Mouse (Mus musculus) heart, embryonic 12.5 days (tissue): ENCODE data around the gene Tmem88. TPM values are rescaled to one million over a fixed set of nuclear protein-coding genes. Genes with fewer than 3 reads are reported as not detected.
A peak's percentile ranks its signal among the peaks of the same experiment; 100 is the strongest.

Source experiments
- ATAC-seq: fragments of 200-750 bp; cut with Nextera tagmentation; 2 replicates; pipeline ENCODE4 v1.8.0; 2017; ENCODE audit warnings: moderate TSS enrichment, moderate library complexity; ENCODE audit not compliant: insufficient number of reproducible peaks, low FRiP score
- H3K27ac ChIP-seq: fragments of 300-500 bp; sonication (generic); 2 replicates; pipeline ENCODE4 v1.5.1; 2016; ENCODE audit warnings: mild to moderate bottlenecking, moderate library complexity; ENCODE audit not compliant: poor library complexity, severe bottlenecking
- H3K27me3 ChIP-seq: fragments of 300-500 bp; sonication (generic); replicated peaks from 2 replicates; pipeline ENCODE4 v1.6.1; 2016; ENCODE audit warnings: mild to moderate bottlenecking, moderate library complexity
- H3K36me3 ChIP-seq: fragments of 300-500 bp; sonication (generic); 2 replicates; pipeline ENCODE4 v1.6.1; 2016; ENCODE audit warnings: mild to moderate bottlenecking, moderate library complexity
- H3K4me1 ChIP-seq: fragments of 300-500 bp; sonication (generic); replicated peaks from 2 replicates; pipeline ENCODE4 v1.6.1; 2016; ENCODE audit warnings: mild to moderate bottlenecking
- H3K4me2 ChIP-seq: fragments of 300-500 bp; sonication (generic); 2 replicates; pipeline ENCODE4 v1.6.1; 2016; ENCODE audit warnings: mild to moderate bottlenecking, moderate library complexity
- H3K4me3 ChIP-seq: fragments of 300-500 bp; sonication (generic); 2 replicates; pipeline ENCODE4 v1.5.1; 2016; ENCODE audit warnings: mild to moderate bottlenecking
- H3K9ac ChIP-seq: fragments of 300-500 bp; sonication (generic); 2 replicates; pipeline ENCODE4 v1.6.1; 2016; ENCODE audit warnings: mild to moderate bottlenecking, moderate library complexity
- H3K9me3 ChIP-seq: fragments of 300-500 bp; sonication (generic); replicated peaks from 2 replicates; pipeline ENCODE4 v1.6.1; 2016; ENCODE audit warnings: mild to moderate bottlenecking, moderate library complexity
- WGBS: fragments of 180-500 bp; shearing (Covaris S2); methylation state at CpG from one replicate; pipeline ENCODE4 v1.1.7; 2016; 5-methylcytosine and 5-hydroxymethylcytosine counted together
- polyA plus RNA-seq: library from polyadenylated mRNA; unstranded; fragments of >200 nt; fragmentation: Nextera tagmentation; extraction: Ambion mirVana; gene quantifications from 2 replicates; pipeline ENCODE4 v1.2.1, GENCODE M21; 2016

Gene Tmem88
- polyA plus RNA-seq, 1 experiment from 2014 or later, result 35.7 TPM

- peak overlapping the region; percentile 89 for H3K9ac ChIP-seq
- H3K9me3 ChIP-seq, result no peaks in the 10 kb centered on the region
- H3K4me2 ChIP-seq, result peak overlapping the region; percentile 88
- H3K4me1 ChIP-seq, result peaks cover 73% of the 10 kb centered on the region
- peak overlapping the region; percentile 97 for H3K27ac ChIP-seq
- peak overlapping the region; percentile 64 for H3K4me3 ChIP-seq
- WGBS, result 1% methylated on average over 17 of the region's 25 CpGs
- peak; percentile 16; the same call in 1 of the 2 replicates for ATAC-seq
- peaks cover 3% of the 10 kb centered on the region; the same call in 1 of the 2 replicates for H3K27me3 ChIP-seq
- peaks cover 12% of the 10 kb centered on the region for H3K36me3 ChIP-seq
Observed at GRCm38 (mm10) chr11:69415668-69416451, 17.8 kb upstream of the Tmem88 start.

- H3K9me3 ChIP-seq, result no peaks in the 10 kb centered on the region
- no peak for ATAC-seq
- WGBS, result 0% methylated on average over 3 of the region's 3 CpGs
- H3K4me1 ChIP-seq, result peaks cover 67% of the 10 kb centered on the region
- peak overlapping the region; percentile 89 for H3K9ac ChIP-seq
- peak overlapping the region; percentile 97 for H3K27ac ChIP-seq
- H3K4me3 ChIP-seq, result peak overlapping the region; percentile 64
- H3K27me3 ChIP-seq, result no peaks in the 10 kb centered on the region
- H3K36me3 ChIP-seq, result peaks cover 12% of the 10 kb centered on the region
- peak overlapping the region; percentile 88 for H3K4me2 ChIP-seq
Observed at GRCm38 (mm10) chr11:69415327-69415667, 17.3 kb upstream of the Tmem88 start.

- Histone ChIP-seq H3K4me3 (peak overlapping the region; percentile 64), H3K4me2 (peak overlapping the region; percentile 88), H3K4me1 (peaks cover 61% of the 10 kb centered on the region), H3K27ac (peak overlapping the region; percentile 97), H3K27me3 (no peaks in the 10 kb centered on the region), H3K36me3 (peaks cover 12% of the 10 kb centered on the region), H3K9me3 (no peaks in the 10 kb centered on the region), H3K9ac (peak overlapping the region; percentile 89)
- ATAC-seq, result no peak
- 19% methylated on average over 4 of the region's 4 CpGs for WGBS
Observed at GRCm38 (mm10) chr11:69414421-69415326, 16.6 kb upstream of the Tmem88 start.

GRCm38 (mm10) chr11:69413221-69414181 lies 15.5 kb upstream of the Tmem88 start, which contains the start of gene Kdm6b:
TSS of gene Kdm6b (minus strand) at chr11:69413675.
- peak within 1 kb of the TSS; percentile 89 for H3K9ac ChIP-seq
- no peak for ATAC-seq
- peaks cover 12% of the 10 kb centered on the region for H3K36me3 ChIP-seq
- peak within 1 kb of the TSS; percentile 84 for H3K4me3 ChIP-seq
- no peaks in the 10 kb centered on the region for H3K9me3 ChIP-seq
- WGBS, result 48% methylated on average over 12 of the region's 12 CpGs
- peaks cover 56% of the 10 kb centered on the region for H3K4me1 ChIP-seq
- no peaks in the 10 kb centered on the region for H3K27me3 ChIP-seq
- H3K4me2 ChIP-seq, result peak within 1 kb of the TSS; percentile 88
- peak within 1 kb of the TSS; percentile 99 for H3K27ac ChIP-seq

- peaks cover 55% of the 10 kb centered on the region for H3K4me1 ChIP-seq
- H3K27ac ChIP-seq, result peak overlapping the region; percentile 99; the same call in 1 of the 2 replicates
Observed at GRCm38 (mm10) chr11:69412548-69412947, 14.5 kb upstream of the Tmem88 start.

GRCm38 (mm10) chr11:69411538-69412203 lies 13.6 kb upstream of the Tmem88 start:
- peak overlapping the region; percentile 84 for H3K4me3 ChIP-seq
- H3K4me1 ChIP-seq, result peaks cover 52% of the 10 kb centered on the region
- WGBS, result under 1% methylated on average over 38 of the region's 39 CpGs
- H3K9me3 ChIP-seq, result no peaks in the 10 kb centered on the region
- H3K27ac ChIP-seq, result peak overlapping the region; percentile 99
- H3K27me3 ChIP-seq, result no peaks in the 10 kb centered on the region
- peaks cover 27% of the 10 kb centered on the region for H3K36me3 ChIP-seq
- peak; percentile 62 for ATAC-seq
- H3K9ac ChIP-seq, result peak overlapping the region; percentile 97
- H3K4me2 ChIP-seq, result peak overlapping the region; percentile 88

More at GRCm38 (mm10) chr11:69412548-69412947, 14.5 kb upstream of the Tmem88 start:
- H3K36me3 ChIP-seq, result peaks cover 18% of the 10 kb centered on the region
- peak overlapping the region; percentile 88 for H3K4me2 ChIP-seq
- peak overlapping the region; percentile 50 for H3K9ac ChIP-seq
- no peaks in the 10 kb centered on the region for H3K9me3 ChIP-seq
- no peaks in the 10 kb centered on the region for H3K27me3 ChIP-seq
- no peak for ATAC-seq
- H3K4me3 ChIP-seq, result peak overlapping the region; percentile 84
- 51% methylated on average over 7 of the region's 7 CpGs for WGBS

GRCm38 (mm10) chr11:69411073-69411535 lies 13.1 kb upstream of the Tmem88 start:
- peak overlapping the region; percentile 84 for H3K4me3 ChIP-seq
- peaks cover 52% of the 10 kb centered on the region for H3K4me1 ChIP-seq
- peaks cover 33% of the 10 kb centered on the region for H3K36me3 ChIP-seq
- H3K4me2 ChIP-seq, result peak overlapping the region; percentile 88
- 0% methylated on average over 26 of the region's 26 CpGs for WGBS
- no peaks in the 10 kb centered on the region for H3K9me3 ChIP-seq
- H3K27ac ChIP-seq, result peak overlapping the region; percentile 99
- no peaks in the 10 kb centered on the region for H3K27me3 ChIP-seq
- ATAC-seq, result peak; percentile 72
- H3K9ac ChIP-seq, result peak overlapping the region; percentile 97

GRCm38 (mm10) chr11:69410310-69411072 lies 12.5 kb upstream of the Tmem88 start:
- Histone ChIP-seq H3K27ac (peak overlapping the region; percentile 99), H3K4me2 (peak overlapping the region; percentile 88), H3K36me3 (peaks cover 39% of the 10 kb centered on the region), H3K9ac (peak overlapping the region; percentile 97), H3K27me3 (no peaks in the 10 kb centered on the region), H3K9me3 (no peaks in the 10 kb centered on the region), H3K4me1 (peaks cover 52% of the 10 kb centered on the region), H3K4me3 (peak overlapping the region; percentile 84)
- ATAC-seq, result no peak; the same call in 1 of the 2 replicates
- under 1% methylated on average over 41 of the region's 41 CpGs for WGBS

GRCm38 (mm10) chr11:69410045-69410309 lies 11.9 kb upstream of the Tmem88 start:
- H3K27ac ChIP-seq, result peak overlapping the region; percentile 99
- H3K4me1 ChIP-seq, result peaks cover 48% of the 10 kb centered on the region
- H3K4me3 ChIP-seq, result peak overlapping the region; percentile 84
- under 1% methylated on average over 18 of the region's 18 CpGs for WGBS
- ATAC-seq, result no peak
- H3K36me3 ChIP-seq, result peaks cover 44% of the 10 kb centered on the region
- H3K4me2 ChIP-seq, result peak overlapping the region; percentile 88
- no peaks in the 10 kb centered on the region for H3K27me3 ChIP-seq
- H3K9me3 ChIP-seq, result no peaks in the 10 kb centered on the region
- H3K9ac ChIP-seq, result peak overlapping the region; percentile 97
